Mouse (Mus musculus): ENCODE results near the gene Tinagl1. TPM values are rescaled to one million over a fixed set of nuclear protein-coding genes. Genes with fewer than 3 reads are reported as not detected.

Tinagl1 gene
- polyA plus RNA-seq, 1 experiment, result 29.5 TPM

DNA sequence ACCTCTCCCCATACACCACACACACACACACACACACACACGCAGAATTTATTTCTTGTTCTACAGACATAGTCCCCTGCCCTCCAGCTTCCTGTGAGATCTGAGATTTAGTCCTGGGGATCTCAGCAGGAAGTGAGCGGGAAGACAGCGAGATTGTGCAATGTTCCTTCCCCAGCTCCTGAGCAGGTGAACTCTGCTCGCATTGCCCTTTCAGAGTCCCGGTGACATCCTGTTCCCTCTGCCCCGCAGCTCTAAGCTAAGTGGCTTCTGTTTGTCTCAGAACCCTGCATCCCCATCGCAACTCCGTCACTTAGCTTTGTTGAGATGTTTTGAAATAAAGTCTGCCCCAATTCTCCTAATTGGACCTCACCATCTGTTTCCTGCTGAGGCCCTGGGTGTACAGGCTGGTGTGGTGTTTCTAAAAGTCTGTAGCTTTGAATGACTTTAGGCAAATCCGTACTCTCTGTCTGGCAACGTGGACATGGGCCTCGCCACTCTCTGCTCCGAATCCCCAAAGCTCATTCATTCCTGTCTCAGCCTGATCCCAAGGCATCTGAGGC lies 18.0 kb downstream of the Tinagl1 start:
- WGBS, result 11% methylated on average over 12 of the region's 12 CpGs
- TF ChIP-seq CTCF (IDR thresholded peaks at IDR 0.05; ENCODE audit: control insufficient read depth, insufficient read depth, low read length), result no peak
- no peak for TF ChIP-seq POLR2A (IDR thresholded peaks at IDR 0.05; ENCODE audit: borderline replicate concordance, control insufficient read depth, low read depth, low read length)
- Histone ChIP-seq H3K4me1 (ENCODE audit: control insufficient read depth, insufficient read depth, low read length) (no peaks in the 10 kb centered on the region; the same call in 1 of the 2 replicates), H3K27ac (ENCODE audit: control insufficient read depth, insufficient read depth, low read depth, low read length, poor library complexity) (no peak overlapping the region), H3K4me3 (replicated peaks; ENCODE audit: control insufficient read depth, low read depth, low read length) (no peak overlapping the region)

DNA sequence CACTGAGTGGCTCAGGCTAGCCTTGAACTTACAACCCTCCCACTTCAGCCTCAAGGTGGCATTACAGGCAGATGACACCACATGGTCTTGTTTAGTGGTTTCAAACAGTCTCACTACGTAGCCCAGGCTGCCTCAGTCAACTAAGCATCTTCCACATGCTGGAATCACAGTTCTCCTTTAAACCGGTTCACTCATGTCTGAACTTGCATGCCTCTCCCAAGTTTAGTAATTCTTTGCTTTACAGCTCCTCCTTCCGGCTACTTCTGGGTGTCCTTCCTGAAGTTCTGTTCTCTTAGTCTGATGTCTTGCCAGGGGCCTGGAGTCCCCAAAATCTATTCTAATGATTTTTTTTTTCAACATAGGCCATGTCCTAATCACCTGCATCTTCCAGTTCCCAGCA lies 20.7 kb downstream of the Tinagl1 start:
- Histone ChIP-seq H3K4me1 (ENCODE audit: control insufficient read depth, insufficient read depth, low read length) (peaks cover 1% of the 10 kb centered on the region), H3K27ac (ENCODE audit: control insufficient read depth, insufficient read depth, low read depth, low read length, poor library complexity) (no peak overlapping the region), H3K4me3 (replicated peaks; ENCODE audit: control insufficient read depth, low read depth, low read length) (no peak overlapping the region)
- no peak for TF ChIP-seq CTCF (IDR thresholded peaks at IDR 0.05; ENCODE audit: control insufficient read depth, insufficient read depth, low read length)
- TF ChIP-seq POLR2A (IDR thresholded peaks at IDR 0.05; ENCODE audit: borderline replicate concordance, control insufficient read depth, low read depth, low read length), result no peak
- 80% methylated on average over 3 of the region's 3 CpGs for WGBS

GRCm38 (mm10) chr4:130148405-130148804 lies 26.5 kb downstream of the Tinagl1 start:
- TF ChIP-seq CTCF (IDR thresholded peaks at IDR 0.05; ENCODE audit: control insufficient read depth, insufficient read depth, low read length) (no peak), POLR2A (IDR thresholded peaks at IDR 0.05; ENCODE audit: borderline replicate concordance, control insufficient read depth, low read depth, low read length) (no peak)
- no peak overlapping the region for H3K4me3 ChIP-seq (replicated peaks; ENCODE audit: control insufficient read depth, low read depth, low read length)
- 3% methylated on average over 10 of the region's 10 CpGs for WGBS

GRCm38 (mm10) chr4:130141786-130142185 lies 33.1 kb downstream of the Tinagl1 start:
- WGBS, result 76% methylated on average over 3 of the region's 3 CpGs
- H3K27ac ChIP-seq (ENCODE audit: control insufficient read depth, insufficient read depth, low read depth, low read length, poor library complexity), result no peak overlapping the region
- H3K4me3 ChIP-seq (replicated peaks; ENCODE audit: control insufficient read depth, low read depth, low read length), result no peak overlapping the region
- TF ChIP-seq POLR2A (IDR thresholded peaks at IDR 0.05; ENCODE audit: borderline replicate concordance, control insufficient read depth, low read depth, low read length) (no peak), CTCF (IDR thresholded peaks at IDR 0.05; ENCODE audit: control insufficient read depth, insufficient read depth, low read length) (no peak)
- no peaks in the 10 kb centered on the region for H3K4me1 ChIP-seq (ENCODE audit: control insufficient read depth, insufficient read depth, low read length)

More at GRCm38 (mm10) chr4:130148405-130148804, 26.5 kb downstream of the Tinagl1 start:
- Histone ChIP-seq H3K27ac (ENCODE audit: control insufficient read depth, insufficient read depth, low read depth, low read length, poor library complexity) (no peak overlapping the region), H3K4me1 (ENCODE audit: control insufficient read depth, insufficient read depth, low read length) (peaks cover 5% of the 10 kb centered on the region)

GRCm38 (mm10) chr4:130140992-130141402 lies 33.9 kb downstream of the Tinagl1 start:
- Histone ChIP-seq H3K4me1 (ENCODE audit: control insufficient read depth, insufficient read depth, low read length) (no peaks in the 10 kb centered on the region), H3K4me3 (replicated peaks; ENCODE audit: control insufficient read depth, low read depth, low read length) (no peak overlapping the region), H3K27ac (ENCODE audit: control insufficient read depth, insufficient read depth, low read depth, low read length, poor library complexity) (no peak overlapping the region)
- TF ChIP-seq POLR2A (IDR thresholded peaks at IDR 0.05; ENCODE audit: borderline replicate concordance, control insufficient read depth, low read depth, low read length) (no peak), CTCF (IDR thresholded peaks at IDR 0.05; ENCODE audit: control insufficient read depth, insufficient read depth, low read length) (no peak)
- 54% methylated on average over 9 of the region's 9 CpGs for WGBS

- H3K4me1 ChIP-seq (ENCODE audit: control insufficient read depth, insufficient read depth, low read length), result no peaks in the 10 kb centered on the region; the same call in 1 of the 2 replicates
- TF ChIP-seq POLR2A (IDR thresholded peaks at IDR 0.05; ENCODE audit: borderline replicate concordance, control insufficient read depth, low read depth, low read length) (0 out of 2 replicates have a peak, but pooled peaks have one; percentile 10), CTCF (IDR thresholded peaks at IDR 0.05; ENCODE audit: control insufficient read depth, insufficient read depth, low read length) (no peak)
- WGBS, result 4% methylated on average over 15 of the region's 15 CpGs
- H3K4me3 ChIP-seq (replicated peaks; ENCODE audit: control insufficient read depth, low read depth, low read length), result no peak within 1 kb of the TSS
- H3K27ac ChIP-seq (ENCODE audit: control insufficient read depth, insufficient read depth, low read depth, low read length, poor library complexity), result peak within 1 kb of the TSS; percentile 4; the same call in 1 of the 2 replicates
Measured at GRCm38 (mm10) chr4:130139214-130139492, 35.8 kb downstream of the Tinagl1 start, which contains the start of gene Hcrtr1. Gene Hcrtr1, minus strand, starts transcription at chr4:130139359.

- Histone ChIP-seq H3K4me1 (ENCODE audit: control insufficient read depth, insufficient read depth, low read length) (no peaks in the 10 kb centered on the region; the same call in 1 of the 2 replicates), H3K27ac (ENCODE audit: control insufficient read depth, insufficient read depth, low read depth, low read length, poor library complexity) (peak overlapping the region; percentile 4; the same call in 1 of the 2 replicates), H3K4me3 (replicated peaks; ENCODE audit: control insufficient read depth, low read depth, low read length) (no peak overlapping the region)
- 2% methylated on average over 57 of the region's 57 CpGs for WGBS
- TF ChIP-seq CTCF (IDR thresholded peaks at IDR 0.05; ENCODE audit: control insufficient read depth, insufficient read depth, low read length) (peak; percentile 70), POLR2A (IDR thresholded peaks at IDR 0.05; ENCODE audit: borderline replicate concordance, control insufficient read depth, low read depth, low read length) (no peak)
Measured at GRCm38 (mm10) chr4:130138441-130139213, 36.3 kb downstream of the Tinagl1 start.

DNA sequence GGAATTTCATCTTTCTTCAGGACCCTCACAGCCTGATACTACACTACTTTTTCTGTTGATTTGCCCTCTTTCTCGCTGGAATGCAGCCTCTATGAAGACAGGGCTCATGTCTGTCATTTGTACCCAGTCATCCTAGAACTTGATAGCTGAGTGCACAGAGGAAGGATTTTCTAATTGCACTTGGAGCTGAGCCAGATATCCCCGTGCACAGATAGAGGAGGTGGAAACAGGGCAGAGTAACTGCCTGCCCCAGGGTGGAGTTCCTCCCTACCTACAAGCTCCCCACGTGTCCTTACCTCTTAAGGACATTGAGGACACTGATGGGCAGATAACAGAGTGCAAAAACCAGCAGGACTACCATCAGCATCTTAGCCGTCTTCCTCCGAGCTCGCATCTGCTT lies 41.5 kb downstream of the Tinagl1 start:
- TF ChIP-seq CTCF (IDR thresholded peaks at IDR 0.05; ENCODE audit: control insufficient read depth, insufficient read depth, low read length) (no peak), POLR2A (IDR thresholded peaks at IDR 0.05; ENCODE audit: borderline replicate concordance, control insufficient read depth, low read depth, low read length) (no peak)
- H3K4me3 ChIP-seq (replicated peaks; ENCODE audit: control insufficient read depth, low read depth, low read length), result no peak overlapping the region
- no peak overlapping the region for H3K27ac ChIP-seq (ENCODE audit: control insufficient read depth, insufficient read depth, low read depth, low read length, poor library complexity)
- WGBS, result 63% methylated on average over 6 of the region's 6 CpGs
- no peaks in the 10 kb centered on the region; the same call in 1 of the 2 replicates for H3K4me1 ChIP-seq (ENCODE audit: control insufficient read depth, insufficient read depth, low read length)
